Mouse (Mus musculus) midbrain, embryonic 15.5 days (tissue): Measurements from ENCODE around the gene Ramp1. TPM values are rescaled to one million over a fixed set of nuclear protein-coding genes. Genes with fewer than 3 reads are reported as not detected.

Experiments
- ATAC-seq: fragments of 200-750 bp; cut with Nextera tagmentation; replicated peaks from 2 replicates; pipeline ENCODE4 v1.8.0; 2017; ENCODE audit warnings: moderate TSS enrichment
- H3K27ac ChIP-seq: fragments of 300-500 bp; sonication (generic); 2 replicates; pipeline ENCODE4 v1.5.1; 2015; ENCODE audit warnings: mild to moderate bottlenecking, inconsistent platforms
- H3K27me3 ChIP-seq: fragments of 300-500 bp; sonication (generic); replicated peaks from 2 replicates; pipeline ENCODE4 v1.6.1; 2015; ENCODE audit warnings: inconsistent platforms
- H3K36me3 ChIP-seq: fragments of 300-500 bp; sonication (generic); replicated peaks from 2 replicates; pipeline ENCODE4 v1.6.1; 2015; ENCODE audit warnings: inconsistent platforms
- H3K4me1 ChIP-seq: fragments of 300-500 bp; sonication (generic); 2 replicates; pipeline ENCODE4 v1.6.1; 2015; ENCODE audit warnings: inconsistent platforms
- H3K4me2 ChIP-seq: fragments of 300-500 bp; sonication (generic); 2 replicates; pipeline ENCODE4 v1.6.1; 2015; ENCODE audit warnings: inconsistent platforms, mild to moderate bottlenecking, moderate library complexity
- H3K4me3 ChIP-seq: fragments of 300-500 bp; sonication (generic); 2 replicates; pipeline ENCODE4 v1.5.1; 2015; ENCODE audit warnings: mild to moderate bottlenecking, inconsistent platforms
- H3K9ac ChIP-seq: fragments of 300-500 bp; sonication (generic); 2 replicates; pipeline ENCODE4 v1.6.1; 2015; ENCODE audit warnings: mild to moderate bottlenecking, inconsistent platforms
- H3K9me3 ChIP-seq: fragments of 300-500 bp; sonication (generic); 2 replicates; pipeline ENCODE4 v1.6.1; 2016; ENCODE audit warnings: inconsistent platforms
- WGBS: fragments of 180-500 bp; shearing (Covaris S2); methylation state at CpG from one replicate; pipeline ENCODE4 v1.1.7; 2015; ENCODE audit warnings: mixed read lengths; 5-methylcytosine and 5-hydroxymethylcytosine counted together
- polyA plus RNA-seq: library from polyadenylated mRNA; unstranded; fragments of >200 nt; fragmentation: Nextera tagmentation; extraction: Ambion mirVana; gene quantifications from 2 replicates; pipeline ENCODE4 v1.2.1, GENCODE M21; 2015

Gene Ramp1
- 5.4 and 6.5 TPM in 2 replicates for polyA plus RNA-seq

DNA sequence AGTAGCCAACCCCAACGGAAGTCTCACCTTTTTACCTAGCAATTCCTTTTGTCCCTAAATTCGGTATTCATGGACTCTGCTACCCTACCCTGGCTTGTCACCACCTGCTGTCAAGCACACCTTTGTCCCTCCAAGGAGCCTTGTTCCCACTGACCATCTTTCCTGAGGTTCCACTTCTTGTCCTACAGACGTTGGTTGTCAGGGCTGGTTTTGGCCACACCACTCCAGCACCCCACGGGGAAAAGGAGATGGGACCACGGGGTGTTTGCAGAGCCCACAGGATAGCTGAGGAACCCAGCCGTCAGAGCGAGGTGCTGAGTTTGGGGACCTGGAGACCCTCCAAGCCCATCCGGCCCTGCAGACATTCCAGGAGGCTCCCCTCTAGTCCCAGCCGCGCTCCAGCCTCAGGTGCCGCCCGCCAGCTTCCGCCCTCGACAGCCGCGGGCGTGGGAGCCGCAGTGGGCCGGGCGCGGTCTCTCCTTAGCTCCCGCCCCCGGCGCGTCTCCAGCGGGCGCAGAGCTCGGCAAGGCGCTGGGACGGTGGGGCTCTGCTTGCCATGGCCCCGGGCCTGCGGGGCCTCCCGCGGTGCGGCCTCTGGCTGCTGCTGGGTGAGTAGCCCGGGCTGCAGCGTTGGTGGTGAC, at the start of gene Ramp1:
Gene Ramp1, plus strand, starts transcription at position 290 of the 641 bp plus-strand sequence.
- Histone ChIP-seq H3K4me2 (peak within 1 kb of the TSS; percentile 75), H3K36me3 (no peaks in the 10 kb centered on the region), H3K4me1 (peaks cover 20% of the 10 kb centered on the region), H3K27ac (no peak within 1 kb of the TSS), H3K9ac (peak within 1 kb of the TSS; percentile 34), H3K9me3 (no peaks in the 10 kb centered on the region), H3K4me3 (peak within 1 kb of the TSS; percentile 38), H3K27me3 (peaks cover 19% of the 10 kb centered on the region)
- ATAC-seq = 0 out of 2 replicates have a peak, but pooled peaks have one; percentile 45
- WGBS = 5% methylated on average over 37 of the region's 37 CpGs

DNA sequence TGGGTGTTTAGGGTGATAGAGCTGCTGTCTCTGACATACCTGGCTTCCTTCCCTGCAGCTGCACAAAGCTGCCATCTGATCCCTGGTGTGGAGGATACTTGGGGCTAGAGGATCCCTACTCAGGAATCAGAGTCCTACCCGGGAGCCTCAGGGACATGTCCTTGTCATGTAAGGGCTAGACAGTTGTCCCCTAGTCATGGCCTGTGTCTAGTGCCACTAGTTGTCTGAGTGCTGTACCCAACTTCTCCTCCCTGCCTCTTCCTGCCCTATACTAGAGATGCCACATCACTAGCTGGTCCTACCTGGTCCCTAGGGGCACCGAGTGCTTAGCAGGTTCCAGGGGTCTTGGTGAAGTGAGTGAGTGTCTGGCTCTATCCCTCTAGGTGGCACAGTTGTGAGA, 42.6 kb upstream of the Ramp1 start:
- ATAC-seq = no peak
- Histone ChIP-seq H3K4me2 (no peak overlapping the region), H3K4me3 (no peak overlapping the region), H3K36me3 (no peaks in the 10 kb centered on the region), H3K9ac (no peak overlapping the region), H3K9me3 (no peaks in the 10 kb centered on the region), H3K27ac (no peak overlapping the region), H3K27me3 (no peaks in the 10 kb centered on the region), H3K4me1 (no peaks in the 10 kb centered on the region)
- 79% methylated on average over 2 of the region's 2 CpGs for WGBS

DNA sequence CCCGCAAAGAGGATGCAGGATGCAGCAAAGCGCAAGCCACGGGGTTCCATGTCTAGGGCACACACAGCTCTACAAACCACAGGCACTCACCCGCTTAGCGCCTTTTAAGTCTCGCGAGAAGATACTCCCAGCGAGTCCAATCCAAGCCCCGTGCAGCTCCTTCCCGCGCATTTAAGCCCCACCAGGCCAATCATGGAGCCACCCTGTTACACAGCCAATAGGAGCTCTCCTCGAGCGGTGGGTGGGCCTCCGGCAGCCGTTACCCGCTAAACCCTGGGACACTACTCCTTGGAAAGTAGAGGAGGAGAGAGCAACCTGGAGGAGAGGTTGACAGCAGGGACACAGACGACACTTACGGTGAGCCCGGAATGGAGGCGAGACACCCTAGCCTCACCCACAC, 34.8 kb upstream of the Ramp1 start, which contains the start of gene Rbm44:
Gene Rbm44, plus strand, starts transcription at position 277 of the 400 bp plus-strand sequence.
- H3K4me2 ChIP-seq = no peak within 1 kb of the TSS
- no peak within 1 kb of the TSS for H3K4me3 ChIP-seq
- H3K9me3 ChIP-seq = no peaks in the 10 kb centered on the region
- no peaks in the 10 kb centered on the region for H3K36me3 ChIP-seq
- no peaks in the 10 kb centered on the region for H3K4me1 ChIP-seq
- H3K9ac ChIP-seq = no peak within 1 kb of the TSS
- no peak within 1 kb of the TSS for H3K27ac ChIP-seq
- no peaks in the 10 kb centered on the region for H3K27me3 ChIP-seq
- WGBS = 75% methylated on average over 20 of the region's 20 CpGs
- no peak for ATAC-seq

DNA sequence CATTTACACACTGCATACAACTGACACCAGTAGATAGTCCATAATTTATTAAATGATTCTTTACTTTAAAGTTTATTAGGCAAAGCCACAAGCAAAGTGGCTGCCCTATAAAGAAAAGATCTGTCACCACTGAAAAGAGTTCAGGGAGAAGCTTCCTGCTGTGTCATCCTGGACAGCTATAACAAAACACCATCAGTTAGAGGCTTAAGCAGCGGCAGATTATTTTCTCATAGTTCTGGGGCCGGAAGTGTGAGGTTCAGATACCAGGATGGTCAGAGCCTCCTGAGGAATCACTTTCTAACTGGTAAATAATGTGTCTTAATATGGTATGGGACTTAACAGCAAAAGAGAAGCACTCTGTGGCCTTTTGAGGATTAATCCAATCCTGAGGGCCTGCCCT, 28.1 kb upstream of the Ramp1 start:
- WGBS = 50% methylated on average over 2 of the region's 2 CpGs
- no peaks in the 10 kb centered on the region for H3K9me3 ChIP-seq
- no peak overlapping the region for H3K4me3 ChIP-seq
- no peak for ATAC-seq
- no peak overlapping the region for H3K27ac ChIP-seq
- no peaks in the 10 kb centered on the region for H3K4me1 ChIP-seq
- no peaks in the 10 kb centered on the region for H3K27me3 ChIP-seq
- no peak overlapping the region for H3K4me2 ChIP-seq
- H3K36me3 ChIP-seq = no peaks in the 10 kb centered on the region
- no peak overlapping the region for H3K9ac ChIP-seq

DNA sequence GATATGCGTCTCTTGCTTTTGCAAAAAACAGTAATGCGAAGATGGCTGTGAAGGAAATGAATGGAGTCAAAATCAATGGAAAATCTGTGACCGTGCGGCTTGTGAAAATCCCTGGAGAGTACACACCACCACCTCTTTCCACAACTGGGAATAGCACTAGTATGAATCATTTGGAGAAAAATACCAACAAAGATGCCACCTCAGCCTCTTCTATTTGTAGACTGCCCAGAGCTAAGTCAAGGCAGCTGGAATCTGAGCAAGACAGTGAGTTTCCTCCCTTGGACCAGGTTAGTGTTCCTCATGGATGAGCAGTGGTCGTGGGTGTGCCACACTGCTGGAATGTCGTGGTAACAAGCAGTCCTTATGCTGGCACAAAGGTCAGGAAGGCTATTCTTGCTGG, 12.8 kb upstream of the Ramp1 start:
- Histone ChIP-seq H3K4me3 (no peak overlapping the region), H3K4me1 (no peaks in the 10 kb centered on the region), H3K27ac (no peak overlapping the region), H3K9me3 (no peaks in the 10 kb centered on the region), H3K4me2 (no peak overlapping the region), H3K9ac (no peak overlapping the region), H3K27me3 (no peaks in the 10 kb centered on the region), H3K36me3 (no peaks in the 10 kb centered on the region)
- ATAC-seq = no peak
- 80% methylated on average over 6 of the region's 6 CpGs for WGBS

DNA sequence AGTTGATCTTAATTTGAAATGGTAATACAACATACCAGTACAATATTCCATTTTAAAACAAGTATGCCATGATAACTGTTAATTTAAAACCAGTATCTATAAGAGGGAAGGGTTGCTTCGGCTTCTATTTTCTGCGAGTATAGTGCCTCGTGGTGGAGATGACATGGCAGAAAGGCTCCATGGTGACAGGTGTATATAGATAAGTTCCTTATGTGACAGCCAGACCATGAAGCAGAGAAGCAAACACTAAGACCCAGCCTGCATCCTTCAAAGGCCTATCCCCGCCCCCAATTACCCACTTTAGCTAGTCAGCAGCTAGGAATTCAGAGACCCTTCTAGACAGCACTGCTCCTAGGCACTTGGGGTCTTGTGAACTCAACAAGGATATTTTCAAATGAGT, 10.5 kb upstream of the Ramp1 start:
- Histone ChIP-seq H3K4me2 (no peak overlapping the region), H3K27ac (no peak overlapping the region), H3K27me3 (no peaks in the 10 kb centered on the region), H3K4me1 (no peaks in the 10 kb centered on the region), H3K9me3 (no peaks in the 10 kb centered on the region), H3K9ac (no peak overlapping the region), H3K36me3 (no peaks in the 10 kb centered on the region), H3K4me3 (no peak overlapping the region)
- 80% methylated on average over 4 of the region's 4 CpGs for WGBS
- ATAC-seq = no peak

DNA sequence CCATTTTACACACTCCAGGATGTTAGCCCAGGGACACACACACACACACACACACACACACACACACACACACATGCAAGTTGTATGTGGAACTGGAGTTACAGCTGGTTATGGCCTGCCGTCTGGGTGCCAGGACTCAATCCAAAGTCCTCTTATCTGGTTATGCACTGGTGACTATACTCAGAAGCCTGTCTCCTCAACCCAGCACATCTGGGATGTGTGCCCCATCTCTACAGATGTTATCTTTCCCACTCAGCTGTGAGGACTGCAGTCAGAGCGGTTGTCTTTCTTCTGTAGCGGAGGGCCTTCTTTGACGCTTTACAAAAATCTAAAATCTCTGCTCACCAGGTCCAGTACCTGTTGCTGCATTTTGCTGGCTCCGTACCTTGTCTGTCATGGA, 4.8 kb upstream of the Ramp1 start:
- no peak for ATAC-seq
- H3K9me3 ChIP-seq = no peaks in the 10 kb centered on the region
- peaks cover 7% of the 10 kb centered on the region; the same call in 1 of the 2 replicates for H3K27me3 ChIP-seq
- no peaks in the 10 kb centered on the region for H3K36me3 ChIP-seq
- 95% methylated on average over 5 of the region's 5 CpGs for WGBS
- H3K4me1 ChIP-seq = peaks cover 4% of the 10 kb centered on the region
- H3K9ac ChIP-seq = no peak overlapping the region
- no peak overlapping the region for H3K27ac ChIP-seq
- H3K4me3 ChIP-seq = no peak overlapping the region
- H3K4me2 ChIP-seq = no peak overlapping the region

DNA sequence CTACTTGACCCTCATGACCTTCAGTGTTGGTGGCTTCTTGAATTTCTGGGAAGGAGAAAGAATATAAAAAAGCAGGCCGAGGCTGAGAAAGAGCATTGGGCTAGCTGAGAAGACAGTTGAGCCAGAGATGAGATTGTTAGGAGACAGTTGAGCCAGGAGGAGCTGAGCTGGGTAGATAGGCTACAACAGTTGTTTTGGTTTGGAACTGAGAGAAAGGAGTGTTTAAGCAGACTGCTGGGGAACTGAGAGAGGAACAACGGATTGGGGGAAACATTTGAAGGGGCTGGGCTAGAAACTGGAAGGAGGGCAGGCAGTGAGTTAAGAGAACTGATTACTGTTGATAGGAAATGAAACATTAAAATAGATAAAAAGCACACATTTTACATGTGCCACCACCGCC, 3.6 kb upstream of the Ramp1 start:
- Histone ChIP-seq H3K9ac (no peak overlapping the region), H3K4me1 (peaks cover 15% of the 10 kb centered on the region), H3K9me3 (no peaks in the 10 kb centered on the region), H3K4me3 (no peak overlapping the region), H3K27ac (no peak overlapping the region), H3K36me3 (no peaks in the 10 kb centered on the region), H3K4me2 (no peak overlapping the region), H3K27me3 (peaks cover 17% of the 10 kb centered on the region)
- ATAC-seq = no peak
- 58% methylated on average over 3 of the region's 3 CpGs for WGBS

DNA sequence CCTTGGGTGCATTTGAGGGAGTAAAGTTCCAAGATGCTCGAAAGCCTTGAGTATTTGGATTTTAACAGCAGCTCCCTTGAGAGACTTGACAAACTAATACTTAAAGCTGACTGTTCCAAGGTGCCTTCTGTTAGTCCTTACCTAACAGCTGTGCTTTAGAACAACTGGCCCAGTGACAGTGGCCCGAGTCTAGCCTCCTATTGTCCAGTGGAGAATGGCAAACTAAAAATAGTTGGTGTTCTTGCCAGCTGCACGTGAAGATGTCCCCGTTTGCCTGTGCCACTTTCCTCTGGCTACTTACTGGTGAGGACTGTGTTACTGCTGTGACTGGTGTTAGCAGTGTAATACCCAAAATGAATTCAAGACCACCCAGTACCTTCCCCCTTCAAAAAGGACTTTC, 2.8 kb upstream of the Ramp1 start:
- no peak overlapping the region for H3K4me2 ChIP-seq
- WGBS = 78% methylated on average over 4 of the region's 4 CpGs
- H3K9me3 ChIP-seq = no peaks in the 10 kb centered on the region
- no peak overlapping the region for H3K9ac ChIP-seq
- no peak for ATAC-seq
- peaks cover 17% of the 10 kb centered on the region for H3K4me1 ChIP-seq
- no peak overlapping the region for H3K27ac ChIP-seq
- no peak overlapping the region for H3K4me3 ChIP-seq
- peaks cover 19% of the 10 kb centered on the region for H3K27me3 ChIP-seq
- no peaks in the 10 kb centered on the region for H3K36me3 ChIP-seq

DNA sequence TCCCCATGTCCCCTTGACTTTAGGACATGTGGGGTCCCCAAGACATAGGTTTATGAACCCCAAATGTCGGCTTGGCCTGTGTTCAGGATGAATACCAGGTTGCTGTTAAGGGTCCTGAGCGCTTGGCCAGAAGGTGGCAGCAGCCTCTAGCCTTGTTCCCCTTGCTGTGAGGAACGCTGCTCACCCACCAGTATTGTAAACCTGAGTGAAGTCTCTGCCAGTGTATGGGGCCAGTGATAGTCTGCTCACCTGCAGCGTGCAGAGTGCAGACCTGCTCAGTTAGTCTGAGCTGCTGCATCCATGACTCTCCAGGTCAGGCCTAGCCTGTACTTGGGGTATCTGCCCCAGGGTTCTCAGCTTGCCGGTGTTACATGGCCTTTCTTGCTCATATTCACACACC, 536 bp upstream of the Ramp1 start:
- peak; percentile 48; the same call in 1 of the 2 replicates for ATAC-seq
- Histone ChIP-seq H3K4me1 (peaks cover 20% of the 10 kb centered on the region), H3K4me2 (no peak overlapping the region), H3K4me3 (no peak overlapping the region), H3K9me3 (no peaks in the 10 kb centered on the region), H3K27ac (no peak overlapping the region), H3K36me3 (no peaks in the 10 kb centered on the region), H3K27me3 (peaks cover 19% of the 10 kb centered on the region), H3K9ac (no peak overlapping the region)
- 38% methylated on average over 5 of the region's 5 CpGs for WGBS

DNA sequence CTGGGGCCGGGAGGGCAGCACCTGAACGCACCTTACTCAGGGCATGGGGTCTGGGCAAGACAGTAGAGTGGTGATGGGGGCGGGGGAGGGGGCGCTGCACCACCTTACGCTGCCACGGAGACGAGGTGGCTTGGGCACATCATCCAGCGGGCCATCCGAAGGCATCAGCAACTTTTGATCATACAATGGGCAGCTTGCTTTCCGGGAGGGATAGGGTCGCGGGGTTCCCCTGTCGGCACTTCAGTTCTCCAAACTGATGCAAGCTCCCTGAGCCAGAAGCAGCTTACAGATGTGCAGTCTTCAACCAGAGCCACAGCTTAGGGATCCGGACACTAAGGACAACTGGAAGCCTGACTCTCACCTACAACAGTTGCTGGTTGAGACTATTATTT, 548 bp downstream of the Ramp1 start:
- H3K4me1 ChIP-seq = peaks cover 20% of the 10 kb centered on the region
- no peaks in the 10 kb centered on the region for H3K36me3 ChIP-seq
- peak overlapping the region; percentile 38 for H3K4me3 ChIP-seq
- H3K9me3 ChIP-seq = no peaks in the 10 kb centered on the region
- WGBS = 5% methylated on average over 14 of the region's 14 CpGs
- peaks cover 19% of the 10 kb centered on the region for H3K27me3 ChIP-seq
- H3K9ac ChIP-seq = peak overlapping the region; percentile 34
- peak overlapping the region; percentile 75 for H3K4me2 ChIP-seq
- ATAC-seq = 0 out of 2 replicates have a peak, but pooled peaks have one; percentile 37
- H3K27ac ChIP-seq = no peak overlapping the region

DNA sequence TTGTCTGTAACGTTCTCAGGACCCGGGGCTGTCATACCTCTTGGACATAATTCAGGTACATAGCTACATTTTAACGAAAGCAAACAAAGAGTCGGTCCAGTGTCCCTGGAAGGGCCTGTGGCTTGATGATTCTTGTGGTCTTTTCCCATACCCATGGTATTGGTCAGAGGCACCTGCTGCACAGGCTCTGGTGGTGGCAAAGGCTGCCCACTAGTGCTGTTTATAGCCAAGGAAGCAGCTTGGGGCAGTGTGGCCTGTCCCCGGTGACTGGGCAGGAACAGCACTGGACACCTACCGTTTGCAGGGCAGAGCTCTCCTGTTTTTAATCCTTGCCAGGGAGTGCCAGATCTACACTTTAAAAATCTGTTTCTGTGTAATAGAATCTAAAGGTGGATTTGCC, 1.1 kb downstream of the Ramp1 start:
- Histone ChIP-seq H3K9ac (no peak overlapping the region), H3K4me1 (peaks cover 20% of the 10 kb centered on the region), H3K9me3 (no peaks in the 10 kb centered on the region), H3K4me3 (no peak overlapping the region), H3K36me3 (no peaks in the 10 kb centered on the region), H3K27me3 (peaks cover 19% of the 10 kb centered on the region), H3K27ac (no peak overlapping the region), H3K4me2 (no peak overlapping the region)
- ATAC-seq = no peak
- 78% methylated on average over 6 of the region's 6 CpGs for WGBS

DNA sequence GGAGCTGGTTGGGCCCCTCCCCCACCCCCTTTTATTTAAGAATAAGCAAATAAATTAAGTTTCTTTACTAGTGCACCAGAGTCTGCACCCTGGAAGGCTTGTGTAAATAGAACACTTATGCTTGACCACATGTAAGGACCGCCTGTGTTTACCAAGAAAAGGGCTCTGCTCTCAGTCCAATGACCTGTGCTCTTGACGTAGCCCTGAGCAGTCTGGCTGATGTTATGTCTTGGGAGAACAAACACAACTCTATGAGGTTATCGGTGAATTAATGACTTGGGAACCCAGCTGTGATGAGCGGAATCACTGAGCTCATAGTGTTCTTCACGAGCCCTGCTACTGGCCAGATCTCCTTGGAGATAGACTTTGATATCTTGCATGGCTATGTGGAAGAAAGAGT, 1.6 kb downstream of the Ramp1 start:
- Histone ChIP-seq H3K9ac (no peak overlapping the region), H3K4me1 (peaks cover 20% of the 10 kb centered on the region), H3K4me2 (no peak overlapping the region), H3K36me3 (no peaks in the 10 kb centered on the region), H3K9me3 (no peaks in the 10 kb centered on the region), H3K27me3 (peaks cover 19% of the 10 kb centered on the region), H3K4me3 (no peak overlapping the region), H3K27ac (no peak overlapping the region)
- no peak for ATAC-seq
- 50% methylated on average over 5 of the region's 5 CpGs for WGBS
